Mouse (Mus musculus): ENCODE measurements around the gene 2610528J11Rik.
"Not testable (repeated sequence)": the region's sequence is repeated elsewhere in the genome, so short reads cannot be mapped to it uniquely, and the experiment has no call there.

Gene 2610528J11Rik

DNA sequence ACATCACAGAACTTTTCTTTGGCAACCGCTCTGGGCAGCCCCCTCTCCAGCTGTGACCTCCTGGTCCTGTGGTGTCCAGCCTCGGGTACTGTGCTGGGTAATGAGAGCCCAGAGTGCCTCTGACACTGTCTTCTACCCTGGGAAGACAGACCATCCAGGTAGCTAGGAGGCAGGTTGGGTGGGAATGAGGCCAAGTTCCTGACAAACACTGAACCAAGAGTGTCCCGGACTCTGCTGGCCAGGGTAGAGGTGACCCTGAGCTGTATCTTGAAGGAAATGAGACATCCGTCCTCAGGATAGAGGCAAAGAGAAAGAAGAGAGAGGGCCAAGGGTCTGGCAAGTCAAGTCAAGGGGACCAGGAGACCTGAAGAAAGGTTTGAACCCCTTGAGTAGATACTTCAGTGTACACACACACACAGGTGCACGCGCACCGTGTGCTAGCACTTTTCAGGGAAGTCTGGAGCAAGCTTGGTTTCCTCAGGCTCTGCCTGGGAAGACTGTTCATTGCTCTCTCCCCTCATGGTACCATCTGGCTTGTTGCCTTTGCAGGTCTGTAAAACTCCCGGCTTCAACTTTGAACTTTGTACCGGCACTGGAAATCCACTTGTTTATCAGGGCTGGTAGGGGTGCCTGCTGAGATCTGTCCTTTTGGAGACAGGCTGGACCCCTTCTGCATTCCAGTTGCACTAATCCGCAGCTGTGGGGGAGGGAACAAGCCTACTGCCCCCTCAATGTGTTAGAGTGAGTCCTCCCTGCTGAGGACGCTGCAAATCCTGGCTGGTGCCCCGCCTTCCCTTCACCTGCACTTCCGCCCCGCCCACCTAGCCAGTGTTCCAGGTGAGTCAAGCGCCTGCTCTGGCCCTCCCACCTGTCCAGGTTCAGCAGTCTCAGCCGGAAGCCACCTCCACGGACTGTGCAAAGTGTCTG, at the start of gene 2610528J11Rik:
TSS of gene 2610528J11Rik (plus strand) at position 592 of the 927 bp plus-strand sequence.
- DNase-seq (ENCODE audit: low spot score) = no peak

GRCm38 (mm10) chr4:118489717-118490132, 37.1 kb upstream of the 2610528J11Rik start, which contains the start of gene Tie1:
Gene Tie1, minus strand, starts transcription at chr4:118490061.
- no peak for DNase-seq (ENCODE audit: low spot score)

- DNase-seq (ENCODE audit: low spot score) = no peak
Measured at GRCm38 (mm10) chr4:118490461-118490860, 36.3 kb upstream of the 2610528J11Rik start.

- DNase-seq (ENCODE audit: low spot score) = no peak
Measured at GRCm38 (mm10) chr4:118500171-118500724, 26.6 kb upstream of the 2610528J11Rik start.

DNA sequence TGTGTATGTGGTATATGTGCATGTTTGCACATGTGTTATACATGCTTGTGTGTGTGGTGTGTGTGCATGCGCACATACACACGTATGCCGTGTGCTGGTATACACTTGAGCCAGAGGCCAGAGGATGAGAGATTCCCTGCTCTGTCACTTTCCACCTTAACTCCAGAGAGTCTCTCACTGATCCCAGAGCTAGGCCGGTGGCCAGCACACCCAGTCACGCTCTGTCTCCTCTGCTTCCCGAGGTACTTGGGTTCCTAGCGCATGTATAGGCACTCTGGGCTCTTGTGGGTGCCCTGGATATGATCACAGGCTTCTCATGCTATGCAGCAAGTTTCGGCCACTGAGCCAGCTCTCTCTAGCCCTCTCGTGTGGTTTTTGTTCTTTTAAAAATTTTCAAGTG, 26.0 kb upstream of the 2610528J11Rik start:
- DNase-seq (ENCODE audit: low spot score) = no peak

DNA sequence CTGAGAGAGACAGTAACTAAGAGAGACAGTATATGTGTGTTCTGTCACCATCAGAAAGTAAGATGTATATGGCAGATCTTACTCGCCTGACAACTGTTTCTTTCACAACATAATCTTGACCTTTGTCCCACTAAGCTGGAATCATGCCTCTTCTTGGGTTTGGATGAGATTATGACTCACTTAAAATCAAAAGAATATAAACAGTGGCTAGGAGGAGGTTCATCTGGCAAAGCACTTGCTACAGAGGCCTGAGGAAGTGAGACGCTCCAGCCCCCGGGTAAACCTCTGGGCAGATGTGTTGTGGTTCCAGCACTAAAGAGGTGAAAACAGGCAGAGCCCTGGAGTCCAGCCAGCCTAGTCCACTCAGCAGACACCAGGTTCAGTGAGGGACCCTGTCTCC, 21.2 kb upstream of the 2610528J11Rik start:
- DNase-seq (ENCODE audit: low spot score) = no peak

GRCm38 (mm10) chr4:118507171-118507570, 19.6 kb upstream of the 2610528J11Rik start:
- not testable (repeated sequence) for DNase-seq (ENCODE audit: low spot score)

DNA sequence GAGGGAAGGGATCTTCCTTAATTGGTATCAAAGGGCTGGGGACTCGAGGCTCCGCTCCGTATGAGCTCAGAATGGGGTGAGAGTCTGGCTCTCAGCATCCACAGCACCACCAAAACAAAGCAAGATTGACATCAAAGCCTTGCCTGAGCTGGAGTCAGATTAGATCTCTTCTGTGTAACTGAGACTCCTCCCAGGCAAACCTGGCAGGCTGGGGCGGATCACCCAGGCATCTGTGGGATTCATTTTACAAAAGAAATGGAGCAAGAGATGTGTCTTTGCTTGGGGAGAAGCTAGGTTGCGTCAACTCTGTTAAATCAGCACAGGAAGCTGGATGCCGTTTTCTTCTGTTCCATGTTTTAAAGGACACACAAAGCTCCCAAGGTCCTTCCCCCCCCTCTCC, 17.7 kb upstream of the 2610528J11Rik start:
- no peak for DNase-seq (ENCODE audit: low spot score)

GRCm38 (mm10) chr4:118516699-118517496, 9.9 kb upstream of the 2610528J11Rik start:
- no peak for DNase-seq (ENCODE audit: low spot score)

DNA sequence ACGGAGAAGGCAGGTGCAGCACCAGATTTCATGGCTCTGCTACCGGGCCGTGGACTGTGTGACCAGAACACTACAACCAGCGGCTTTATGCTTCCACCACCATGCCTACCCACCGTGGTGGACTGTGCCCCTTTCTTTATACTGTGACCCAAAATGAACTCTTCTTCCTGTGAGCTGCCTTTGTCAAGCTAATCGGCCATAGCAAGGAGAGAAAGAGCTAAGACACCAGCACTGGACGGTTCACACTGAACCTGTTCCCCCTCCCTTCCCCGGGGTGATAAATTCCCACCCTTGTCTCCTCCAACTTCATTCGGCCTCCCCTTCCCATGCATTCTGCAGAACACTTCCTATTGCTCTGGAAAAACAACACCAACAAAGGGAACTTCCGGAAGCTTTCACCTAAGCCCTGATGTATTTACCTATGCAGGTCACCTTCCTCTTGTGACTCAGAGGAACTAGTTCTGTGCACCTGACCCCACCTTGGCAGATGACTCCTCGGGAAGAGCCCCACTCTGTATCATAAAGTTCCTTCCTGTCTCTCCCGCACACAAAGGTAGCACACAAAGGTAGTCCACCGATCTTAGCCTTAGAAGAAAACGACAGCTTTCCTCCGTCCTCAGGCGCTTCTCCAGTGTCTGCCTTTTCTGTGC, 9.2 kb upstream of the 2610528J11Rik start:
- DNase-seq (ENCODE audit: low spot score) = no peak

GRCm38 (mm10) chr4:118518208-118518607, 8.6 kb upstream of the 2610528J11Rik start:
- no peak for DNase-seq (ENCODE audit: low spot score)

GRCm38 (mm10) chr4:118522248-118522647, 4.6 kb upstream of the 2610528J11Rik start:
- DNase-seq (ENCODE audit: low spot score) = no peak

GRCm38 (mm10) chr4:118523976-118524375, 2.8 kb upstream of the 2610528J11Rik start:
- no peak for DNase-seq (ENCODE audit: low spot score)

- DNase-seq (ENCODE audit: low spot score) = no peak
Measured at GRCm38 (mm10) chr4:118525779-118526178, 1.0 kb upstream of the 2610528J11Rik start.

- DNase-seq (ENCODE audit: low spot score) = no peak
Measured at GRCm38 (mm10) chr4:118527335-118527681, 509 bp downstream of the 2610528J11Rik start.

GRCm38 (mm10) chr4:118527720-118528119, 921 bp downstream of the 2610528J11Rik start:
- no peak for DNase-seq (ENCODE audit: low spot score)

GRCm38 (mm10) chr4:118532663-118533062, 5.9 kb downstream of the 2610528J11Rik start:
- DNase-seq (ENCODE audit: low spot score) = no peak

- DNase-seq (ENCODE audit: low spot score) = no peak
Measured at GRCm38 (mm10) chr4:118533156-118533555, 6.4 kb downstream of the 2610528J11Rik start.

GRCm38 (mm10) chr4:118533605-118534004, 6.8 kb downstream of the 2610528J11Rik start:
- no peak for DNase-seq (ENCODE audit: low spot score)

DNA sequence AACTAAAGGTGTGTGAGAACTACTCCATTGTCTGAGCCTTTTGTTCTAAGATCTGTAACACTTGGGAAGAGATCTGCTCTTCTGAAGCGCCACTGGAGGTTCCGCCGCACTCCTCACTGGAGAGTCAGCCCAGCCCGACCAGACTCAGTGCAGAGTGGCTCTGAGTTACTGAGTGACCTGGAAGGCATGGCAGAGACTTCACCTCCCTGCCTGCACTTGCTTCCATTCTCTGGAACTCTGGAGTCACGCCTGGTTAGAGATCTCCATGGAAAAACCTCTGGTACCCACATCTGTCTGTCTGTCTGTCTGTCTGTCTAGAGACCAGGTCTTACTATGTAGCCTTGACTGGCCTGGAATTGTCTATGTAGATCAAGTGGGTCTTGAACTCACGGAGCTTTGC, 8.8 kb downstream of the 2610528J11Rik start:
- DNase-seq (ENCODE audit: low spot score) = no peak

DNA sequence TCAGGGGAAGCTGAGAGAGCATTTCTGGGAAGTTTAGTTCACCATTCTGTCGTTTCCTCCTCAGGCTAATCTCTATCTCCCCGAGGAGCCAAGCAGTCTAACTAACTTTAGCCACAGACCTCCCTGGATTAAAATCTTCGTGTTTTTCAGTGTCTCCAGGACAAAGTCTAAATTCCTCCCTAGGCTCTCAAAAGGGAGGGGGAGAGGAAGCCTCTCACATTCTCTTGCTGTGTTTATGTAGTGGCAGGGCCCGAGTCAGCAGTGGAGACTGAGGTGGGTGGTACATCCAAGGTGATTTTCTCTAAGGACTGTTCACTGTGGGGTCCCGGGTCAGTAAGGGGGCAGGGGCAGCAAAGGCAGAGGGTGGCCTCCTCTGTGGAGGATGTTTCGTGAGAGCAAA, 11.0 kb downstream of the 2610528J11Rik start:
- no peak for DNase-seq (ENCODE audit: low spot score)

GRCm38 (mm10) chr4:118539904-118540303, 13.1 kb downstream of the 2610528J11Rik start:
- DNase-seq (ENCODE audit: low spot score) = no peak
